Mouse (Mus musculus): ENCODE results near the gene Lrrc52. TPM values are rescaled to one million over a fixed set of nuclear protein-coding genes. Genes with fewer than 3 reads are reported as not detected.

Gene Lrrc52
- polyA plus RNA-seq, 1 experiment from 2014 or later = 0.19 TPM

DNA sequence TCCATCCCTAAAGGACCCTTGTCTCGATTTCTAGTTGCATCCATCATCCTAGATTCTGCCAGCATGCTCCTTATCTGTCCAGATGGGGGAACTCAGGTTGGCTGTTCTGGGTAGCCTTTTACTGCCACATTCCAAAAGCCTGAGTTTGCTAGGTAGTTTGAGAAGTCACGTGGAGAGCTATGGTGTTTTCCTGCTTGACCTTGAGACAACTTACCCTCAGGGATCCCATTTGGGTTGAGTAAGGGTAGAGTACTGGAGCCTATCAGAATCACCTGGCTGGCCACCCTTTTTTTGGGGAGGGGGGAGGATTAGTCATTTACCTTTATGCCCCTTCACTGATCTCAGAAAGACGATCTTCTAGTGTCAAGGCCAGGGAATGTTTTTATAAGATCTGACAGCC lies 9.3 kb downstream of the Lrrc52 start:
- no peak overlapping the region for H3K27ac ChIP-seq
- no peak for DNase-seq (ENCODE audit: low spot score)
- 63% methylated on average over 3 of the region's 3 CpGs for WGBS
- H3K27me3 ChIP-seq (ENCODE audit: insufficient read depth, poor library complexity, severe bottlenecking) = no peaks in the 10 kb centered on the region
- no peaks in the 10 kb centered on the region for H3K36me3 ChIP-seq
- H3K9me3 ChIP-seq = no peaks in the 10 kb centered on the region
- H3K4me1 ChIP-seq = no peaks in the 10 kb centered on the region
- no peak overlapping the region for H3K4me3 ChIP-seq

- no peak overlapping the region for H3K27ac ChIP-seq
- WGBS = 73% methylated on average over 3 of the region's 3 CpGs
- no peaks in the 10 kb centered on the region for H3K9me3 ChIP-seq
- H3K27me3 ChIP-seq (ENCODE audit: insufficient read depth, poor library complexity, severe bottlenecking) = 0 out of 2 replicates have a peak, but pooled peaks cover 5% of the 10 kb centered on the region
- DNase-seq (ENCODE audit: low spot score) = no peak
- H3K4me1 ChIP-seq = 0 out of 2 replicates have a peak, but pooled peaks cover 4% of the 10 kb centered on the region
- H3K4me3 ChIP-seq = no peak overlapping the region
- no peaks in the 10 kb centered on the region for H3K36me3 ChIP-seq
Observed at GRCm38 (mm10) chr1:167453048-167453447, 13.5 kb downstream of the Lrrc52 start.

- Histone ChIP-seq H3K27ac (no peak overlapping the region), H3K4me1 (0 out of 2 replicates have a peak, but pooled peaks cover 4% of the 10 kb centered on the region), H3K9me3 (no peaks in the 10 kb centered on the region), H3K36me3 (no peaks in the 10 kb centered on the region), H3K27me3 (ENCODE audit: insufficient read depth, poor library complexity, severe bottlenecking) (0 out of 2 replicates have a peak, but pooled peaks cover 5% of the 10 kb centered on the region), H3K4me3 (no peak overlapping the region)
- no peak for DNase-seq (ENCODE audit: low spot score)
- 66% methylated on average over 6 of the region's 6 CpGs for WGBS
Observed at GRCm38 (mm10) chr1:167452456-167452855, 14.1 kb downstream of the Lrrc52 start.

DNA sequence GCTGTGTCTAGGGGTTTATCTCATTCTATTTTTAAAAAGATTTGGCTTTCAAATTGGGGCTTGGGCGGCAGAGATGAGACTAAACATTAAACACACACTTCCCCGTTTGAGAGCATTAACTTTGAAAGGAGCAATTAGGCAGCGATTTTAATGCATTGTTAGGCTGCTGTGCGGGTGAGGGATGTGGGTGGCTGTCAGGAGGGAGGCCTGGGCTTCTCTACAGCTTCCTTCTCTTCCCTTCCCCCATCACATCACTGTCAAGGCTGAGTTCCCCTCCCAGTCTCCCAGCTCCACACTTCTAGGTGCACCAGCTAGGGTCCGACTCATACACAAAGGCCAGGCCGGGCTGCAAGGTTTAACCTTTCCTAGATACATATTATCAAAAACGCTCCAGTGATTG lies 18.0 kb downstream of the Lrrc52 start:
- H3K27ac ChIP-seq = no peak overlapping the region
- no peaks in the 10 kb centered on the region for H3K36me3 ChIP-seq
- H3K4me3 ChIP-seq = no peak overlapping the region
- H3K9me3 ChIP-seq = no peaks in the 10 kb centered on the region
- no peak for DNase-seq (ENCODE audit: low spot score)
- whole genome bisulfite sequencing = 44% methylated on average over 7 of the region's 7 CpGs
- 0 out of 2 replicates have a peak, but pooled peaks cover 4% of the 10 kb centered on the region for H3K4me1 ChIP-seq
- peaks cover 9% of the 10 kb centered on the region; the same call in 1 of the 2 replicates for H3K27me3 ChIP-seq (ENCODE audit: insufficient read depth, poor library complexity, severe bottlenecking)

DNA sequence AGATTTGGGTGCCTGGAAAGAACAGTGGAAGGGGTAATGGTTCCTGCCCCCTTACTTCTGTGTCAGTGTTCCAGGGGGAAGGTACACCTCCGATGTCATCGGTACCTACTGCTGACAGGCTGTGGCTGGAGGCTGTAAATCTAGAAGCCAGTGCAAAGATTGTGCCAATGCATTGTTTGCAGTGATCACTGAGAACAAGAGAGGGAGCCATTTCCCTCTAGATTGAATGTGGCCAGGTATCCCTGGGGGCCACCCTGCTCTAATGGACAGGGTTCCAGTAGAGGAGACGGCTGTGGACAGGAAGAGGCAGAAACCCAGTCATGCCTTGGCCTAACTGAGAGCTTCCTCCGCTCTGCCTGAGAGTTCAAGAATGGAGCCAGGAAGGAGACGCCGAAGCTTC lies 18.5 kb downstream of the Lrrc52 start:
- 61% methylated on average over 6 of the region's 6 CpGs for WGBS
- Histone ChIP-seq H3K27ac (no peak overlapping the region), H3K27me3 (ENCODE audit: insufficient read depth, poor library complexity, severe bottlenecking) (peaks cover 9% of the 10 kb centered on the region; the same call in 1 of the 2 replicates), H3K9me3 (no peaks in the 10 kb centered on the region), H3K36me3 (no peaks in the 10 kb centered on the region), H3K4me1 (0 out of 2 replicates have a peak, but pooled peaks cover 4% of the 10 kb centered on the region), H3K4me3 (no peak overlapping the region)
- no peak for DNase-seq (ENCODE audit: low spot score)

DNA sequence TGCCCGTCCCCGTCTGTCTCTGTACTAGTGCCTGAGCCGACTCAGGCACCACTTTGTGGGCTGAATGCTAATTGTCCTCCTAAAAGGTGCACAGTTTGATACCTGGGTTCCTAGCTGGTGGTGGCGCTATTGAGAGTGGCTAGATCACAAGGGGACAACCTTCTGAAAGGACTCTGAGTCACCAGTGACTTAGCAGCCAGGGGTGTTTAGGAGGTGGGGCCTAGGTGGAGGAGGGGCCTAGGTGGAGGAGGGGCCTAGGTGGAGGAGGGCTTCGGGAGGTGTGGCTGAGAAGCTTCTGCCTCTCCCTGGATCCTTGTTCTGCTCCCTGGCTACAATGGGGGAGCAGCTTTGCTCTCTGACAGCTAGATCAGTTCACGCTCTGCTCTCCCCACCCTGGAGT lies 20.1 kb downstream of the Lrrc52 start:
- no peak overlapping the region for H3K4me3 ChIP-seq
- WGBS = 78% methylated on average over 6 of the region's 6 CpGs
- H3K27me3 ChIP-seq (ENCODE audit: insufficient read depth, poor library complexity, severe bottlenecking) = peaks cover 9% of the 10 kb centered on the region; the same call in 1 of the 2 replicates
- no peaks in the 10 kb centered on the region for H3K9me3 ChIP-seq
- no peaks in the 10 kb centered on the region for H3K36me3 ChIP-seq
- no peak overlapping the region for H3K27ac ChIP-seq
- DNase-seq (ENCODE audit: low spot score) = no peak
- H3K4me1 ChIP-seq = 0 out of 2 replicates have a peak, but pooled peaks cover 4% of the 10 kb centered on the region

- 63% methylated on average over 4 of the region's 4 CpGs for WGBS
- no peak for DNase-seq (ENCODE audit: low spot score)
- Histone ChIP-seq H3K4me1 (0 out of 2 replicates have a peak, but pooled peaks cover 4% of the 10 kb centered on the region), H3K4me3 (no peak overlapping the region), H3K9me3 (no peaks in the 10 kb centered on the region), H3K27ac (no peak overlapping the region), H3K27me3 (ENCODE audit: insufficient read depth, poor library complexity, severe bottlenecking) (peaks cover 9% of the 10 kb centered on the region; the same call in 1 of the 2 replicates), H3K36me3 (no peaks in the 10 kb centered on the region)
Observed at GRCm38 (mm10) chr1:167445167-167445566, 21.4 kb downstream of the Lrrc52 start.

DNA sequence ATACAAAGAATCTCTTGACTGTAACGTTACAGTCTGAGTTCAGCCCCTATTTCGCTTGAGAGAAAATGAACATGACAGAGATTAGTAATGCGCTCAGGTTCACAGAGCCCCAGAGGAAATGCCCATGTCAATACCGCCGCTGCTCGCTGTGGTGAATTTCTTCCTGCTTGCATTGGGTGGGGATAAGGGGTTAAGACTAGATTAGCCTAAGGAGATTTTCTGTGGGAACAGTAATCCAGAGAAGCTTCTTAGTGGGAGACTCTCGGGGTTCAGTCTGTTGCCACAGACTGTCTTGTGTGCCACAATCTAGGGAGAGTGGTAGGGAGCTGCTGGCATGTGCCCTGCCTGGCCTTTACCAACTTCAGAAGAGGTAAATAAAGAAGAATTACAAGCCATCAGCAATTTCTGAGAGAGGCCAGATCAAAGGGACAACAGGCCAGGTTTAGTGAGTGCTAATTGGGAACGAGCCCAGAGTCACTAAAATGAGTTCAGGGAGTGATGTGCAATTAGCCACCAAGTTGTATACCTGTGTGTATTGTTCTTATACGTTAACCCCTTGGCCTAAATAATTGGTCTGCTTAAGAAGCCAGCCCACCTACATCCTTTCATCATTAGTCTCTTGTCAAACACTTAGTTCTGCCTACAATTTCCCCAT lies 28.2 kb downstream of the Lrrc52 start:
- DNase-seq (ENCODE audit: low spot score) = peak; percentile 39
- WGBS = 72% methylated on average over 9 of the region's 9 CpGs
- no peak overlapping the region for H3K4me3 ChIP-seq

GRCm38 (mm10) chr1:167437091-167437490 lies 29.5 kb downstream of the Lrrc52 start:
- Histone ChIP-seq H3K36me3 (no peaks in the 10 kb centered on the region), H3K9me3 (no peaks in the 10 kb centered on the region), H3K27ac (no peak overlapping the region), H3K27me3 (ENCODE audit: insufficient read depth, poor library complexity, severe bottlenecking) (peaks cover 18% of the 10 kb centered on the region), H3K4me1 (no peaks in the 10 kb centered on the region), H3K4me3 (no peak overlapping the region)
- no peak for DNase-seq (ENCODE audit: low spot score)
- 75% methylated on average over 7 of the region's 7 CpGs for WGBS

More for the DNA sequence above, 28.2 kb downstream of the Lrrc52 start:
- Histone ChIP-seq H3K36me3 (no peaks in the 10 kb centered on the region), H3K27ac (no peak overlapping the region), H3K27me3 (ENCODE audit: insufficient read depth, poor library complexity, severe bottlenecking) (peaks cover 10% of the 10 kb centered on the region), H3K4me1 (no peaks in the 10 kb centered on the region), H3K9me3 (no peaks in the 10 kb centered on the region)

DNA sequence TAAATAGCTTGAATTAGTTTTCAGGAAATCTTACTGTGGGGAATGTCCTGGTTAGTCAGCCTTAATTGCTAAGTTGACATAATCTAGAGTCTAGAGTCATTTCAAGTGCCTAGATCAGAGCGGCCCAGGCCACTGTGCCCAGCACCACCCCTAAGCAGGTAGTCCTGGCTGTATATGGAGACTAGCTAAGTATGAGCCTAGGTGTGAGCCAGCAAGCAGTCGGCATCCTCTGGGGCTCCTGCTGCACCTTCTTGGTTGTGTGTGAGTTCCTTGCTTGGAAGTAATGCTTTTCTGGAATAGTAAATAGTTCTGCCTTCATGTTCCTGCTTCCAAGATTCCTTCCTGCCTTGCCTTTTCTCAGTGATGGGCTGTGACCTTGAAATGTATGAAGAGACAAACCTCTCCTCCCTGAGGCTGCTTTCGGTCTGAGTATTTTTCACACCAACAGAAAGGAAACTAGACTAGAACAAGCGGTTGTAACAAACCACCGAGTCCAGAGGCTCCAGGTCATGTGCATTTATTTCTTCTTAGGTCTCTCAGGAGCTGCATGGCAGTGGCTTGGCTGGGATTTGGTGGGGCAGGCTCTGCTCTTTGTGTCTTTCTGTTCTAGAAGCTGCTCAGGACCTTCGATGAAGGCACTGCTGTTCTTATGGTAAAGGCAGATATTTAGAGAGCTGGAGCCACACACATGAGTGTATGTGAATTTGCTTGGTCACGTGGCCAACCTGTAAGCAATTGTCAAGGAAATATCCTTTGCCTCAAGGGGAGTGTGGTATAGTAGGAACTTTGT lies 30.2 kb downstream of the Lrrc52 start:
- Histone ChIP-seq H3K4me1 (no peaks in the 10 kb centered on the region), H3K27me3 (ENCODE audit: insufficient read depth, poor library complexity, severe bottlenecking) (peaks cover 18% of the 10 kb centered on the region)
- 75% methylated on average over 7 of the region's 7 CpGs for WGBS

DNA sequence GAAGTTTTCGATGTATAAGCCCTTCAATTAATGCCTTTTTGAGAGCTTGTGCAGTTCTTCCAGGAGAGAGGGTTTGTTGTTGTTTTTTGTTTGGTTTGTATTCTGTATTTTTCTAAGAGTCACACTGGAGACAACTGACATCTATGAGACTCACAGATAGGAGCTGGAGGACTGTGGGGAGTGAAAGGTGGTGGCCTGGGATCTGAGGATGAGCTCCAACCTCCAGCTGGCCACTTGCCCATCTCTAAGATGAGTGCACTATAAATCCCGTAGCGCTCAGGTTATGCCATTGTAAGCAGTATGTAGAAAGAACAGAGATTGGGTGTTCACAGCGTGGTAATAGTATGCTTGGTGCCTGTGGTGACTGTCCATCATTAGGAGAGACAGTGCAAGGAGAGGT lies 31.6 kb downstream of the Lrrc52 start:
- no peak overlapping the region for H3K27ac ChIP-seq
- H3K27me3 ChIP-seq (ENCODE audit: insufficient read depth, poor library complexity, severe bottlenecking) = peaks cover 18% of the 10 kb centered on the region
- no peak overlapping the region for H3K4me3 ChIP-seq
- H3K9me3 ChIP-seq = no peaks in the 10 kb centered on the region
- WGBS = 85% methylated on average over 4 of the region's 4 CpGs
- H3K4me1 ChIP-seq = no peaks in the 10 kb centered on the region
- peak; percentile 47 for DNase-seq (ENCODE audit: low spot score)
- no peaks in the 10 kb centered on the region for H3K36me3 ChIP-seq

More for the DNA sequence above, 30.2 kb downstream of the Lrrc52 start:
- H3K9me3 ChIP-seq = no peaks in the 10 kb centered on the region
- DNase-seq (ENCODE audit: low spot score) = peak; percentile 66
- H3K4me3 ChIP-seq = no peak overlapping the region
- H3K36me3 ChIP-seq = no peaks in the 10 kb centered on the region
- no peak overlapping the region for H3K27ac ChIP-seq

DNA sequence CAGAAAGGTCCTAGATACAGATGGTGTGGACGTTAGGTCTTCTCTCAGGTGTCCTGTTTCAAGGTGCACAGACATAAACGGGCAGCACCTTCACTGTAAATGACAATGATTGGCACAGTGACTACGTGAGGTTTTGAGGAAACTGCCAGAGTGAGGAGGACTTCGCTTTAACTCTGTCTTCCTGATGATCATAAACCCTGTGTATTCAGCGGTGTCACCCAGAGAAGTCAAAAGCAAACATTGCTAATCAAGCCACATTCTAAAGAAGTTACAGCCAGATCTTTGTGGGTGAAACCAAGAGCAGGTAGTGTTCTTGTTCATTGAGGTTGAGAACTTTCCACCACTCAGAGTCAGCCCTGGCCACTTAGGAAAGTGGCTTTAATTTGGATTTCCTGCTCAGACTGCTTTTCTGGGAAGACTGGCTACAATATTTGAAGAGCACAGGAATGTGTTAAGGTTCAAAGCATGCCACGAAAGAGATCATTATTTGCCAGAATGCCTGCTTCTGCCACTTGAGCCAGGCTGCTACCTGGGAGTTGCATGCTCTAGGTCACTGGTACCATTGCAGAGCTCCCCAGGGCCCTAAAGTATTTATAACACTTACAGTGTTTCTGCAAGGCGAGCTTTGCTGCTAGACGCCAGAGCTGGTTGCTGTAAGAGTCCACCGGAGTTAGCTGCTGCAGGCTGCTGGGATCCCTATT lies 35.5 kb downstream of the Lrrc52 start:
- WGBS = 65% methylated on average over 9 of the region's 9 CpGs
- peak; percentile 39 for DNase-seq (ENCODE audit: low spot score)
- H3K27me3 ChIP-seq (ENCODE audit: insufficient read depth, poor library complexity, severe bottlenecking) = peaks cover 10% of the 10 kb centered on the region; the same call in 1 of the 2 replicates
- no peak overlapping the region for H3K4me3 ChIP-seq
- no peaks in the 10 kb centered on the region for H3K9me3 ChIP-seq
- no peaks in the 10 kb centered on the region for H3K36me3 ChIP-seq
- no peaks in the 10 kb centered on the region for H3K4me1 ChIP-seq
- H3K27ac ChIP-seq = no peak overlapping the region
